Mouse (Mus musculus): ENCODE results near the gene Tmem59l. TPM values are rescaled to one million over a fixed set of nuclear protein-coding genes. Genes with fewer than 3 reads are reported as not detected.

Tmem59l gene
- polyA plus RNA-seq, 1 experiment = not detected

DNA sequence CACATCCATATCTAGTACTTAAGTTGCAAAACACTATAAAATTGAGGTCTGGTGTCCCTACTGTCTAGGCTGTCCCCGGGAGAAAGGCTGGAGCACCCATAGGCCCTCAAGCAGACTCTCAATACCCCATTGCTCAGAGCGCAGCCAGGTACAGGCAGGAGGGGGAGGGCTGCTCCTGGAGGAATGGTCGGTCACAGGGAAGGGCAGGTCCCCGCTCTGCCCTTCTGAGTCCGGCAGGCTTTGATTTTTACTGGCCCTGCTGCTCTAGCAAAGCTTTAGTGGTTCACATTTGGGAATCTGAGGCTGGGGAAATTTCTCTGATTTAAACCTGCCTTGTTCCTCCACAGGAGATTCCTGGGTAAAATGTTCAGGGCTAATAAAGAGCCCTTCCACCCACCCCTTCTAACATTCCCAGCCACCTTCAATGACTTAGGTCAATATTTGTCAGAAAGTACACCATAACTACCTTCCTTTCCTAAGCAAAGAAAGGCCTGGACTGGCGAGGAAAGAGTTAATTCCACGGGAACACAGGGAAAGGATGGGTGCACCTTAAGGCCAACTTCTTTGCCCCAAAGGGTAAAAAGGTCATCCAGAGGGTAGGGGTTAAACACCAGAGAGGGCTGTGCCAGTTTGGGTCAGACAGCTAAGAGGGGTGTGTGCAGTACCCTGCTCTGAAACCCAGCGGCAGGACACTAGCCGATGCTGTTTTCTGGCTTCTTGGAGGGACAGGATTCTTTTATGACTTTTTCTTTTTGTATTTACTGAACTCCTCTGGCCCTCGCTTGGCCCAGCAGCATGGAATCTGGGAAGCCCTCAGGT, 3.1 kb upstream of the Tmem59l start:
- no peaks in the 10 kb centered on the region; the same call in 1 of the 2 replicates for H3K4me1 ChIP-seq (ENCODE audit: control insufficient read depth, insufficient read depth, low read length)

GRCm38 (mm10) chr8:70489576-70489975, 2.4 kb upstream of the Tmem59l start:
- Histone ChIP-seq H3K4me1 (ENCODE audit: control insufficient read depth, insufficient read depth, low read length) (no peaks in the 10 kb centered on the region; the same call in 1 of the 2 replicates), H3K4me3 (ENCODE audit: insufficient read depth, low read length) (no peak overlapping the region), H3K27ac (ENCODE audit: insufficient read depth, low read depth, low read length) (no peak overlapping the region)
- TF ChIP-seq CTCF (IDR thresholded peaks at IDR 0.05; ENCODE audit: low read depth, low read length) (no peak), POLR2A (IDR thresholded peaks at IDR 0.05; ENCODE audit: borderline replicate concordance, low read depth, low read length) (no peak)

More for the DNA sequence above, 3.1 kb upstream of the Tmem59l start:
- H3K27ac ChIP-seq (ENCODE audit: insufficient read depth, low read depth, low read length) = no peak overlapping the region
- TF ChIP-seq CTCF (IDR thresholded peaks at IDR 0.05; ENCODE audit: low read depth, low read length) (no peak), POLR2A (IDR thresholded peaks at IDR 0.05; ENCODE audit: borderline replicate concordance, low read depth, low read length) (no peak)
- H3K4me3 ChIP-seq (ENCODE audit: insufficient read depth, low read length) = no peak overlapping the region

DNA sequence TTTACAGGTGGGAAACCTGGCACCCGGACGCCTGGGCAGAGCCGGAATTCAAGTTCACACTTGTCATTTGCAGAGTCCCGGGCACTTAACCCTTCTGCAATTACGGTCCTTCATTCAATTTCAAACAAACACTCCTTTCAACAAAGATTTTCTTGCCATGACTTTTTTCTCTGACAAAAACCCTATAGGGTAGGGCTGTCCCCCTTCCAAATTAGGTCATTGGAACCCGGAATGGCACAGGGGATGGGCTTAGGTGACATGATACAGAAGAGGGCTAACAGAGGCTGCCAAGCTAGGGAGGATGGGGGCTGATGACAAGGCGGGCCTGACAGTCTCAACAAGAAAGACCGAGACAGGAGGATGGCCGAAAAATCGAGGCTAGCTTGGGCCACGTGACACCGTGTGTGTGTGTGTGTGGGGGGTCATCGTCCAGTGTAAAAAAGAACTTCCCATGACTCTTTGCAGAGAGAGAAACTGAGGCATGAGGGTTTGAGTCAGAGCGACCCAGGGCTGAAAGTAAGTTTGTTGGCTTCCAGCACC, 1.8 kb upstream of the Tmem59l start:
- TF ChIP-seq POLR2A (IDR thresholded peaks at IDR 0.05; ENCODE audit: borderline replicate concordance, low read depth, low read length) = no peak
- no peak for TF ChIP-seq CTCF (IDR thresholded peaks at IDR 0.05; ENCODE audit: low read depth, low read length)
- Histone ChIP-seq H3K4me3 (ENCODE audit: insufficient read depth, low read length) (no peak overlapping the region), H3K4me1 (ENCODE audit: control insufficient read depth, insufficient read depth, low read length) (no peaks in the 10 kb centered on the region; the same call in 1 of the 2 replicates), H3K27ac (ENCODE audit: insufficient read depth, low read depth, low read length) (no peak overlapping the region)

DNA sequence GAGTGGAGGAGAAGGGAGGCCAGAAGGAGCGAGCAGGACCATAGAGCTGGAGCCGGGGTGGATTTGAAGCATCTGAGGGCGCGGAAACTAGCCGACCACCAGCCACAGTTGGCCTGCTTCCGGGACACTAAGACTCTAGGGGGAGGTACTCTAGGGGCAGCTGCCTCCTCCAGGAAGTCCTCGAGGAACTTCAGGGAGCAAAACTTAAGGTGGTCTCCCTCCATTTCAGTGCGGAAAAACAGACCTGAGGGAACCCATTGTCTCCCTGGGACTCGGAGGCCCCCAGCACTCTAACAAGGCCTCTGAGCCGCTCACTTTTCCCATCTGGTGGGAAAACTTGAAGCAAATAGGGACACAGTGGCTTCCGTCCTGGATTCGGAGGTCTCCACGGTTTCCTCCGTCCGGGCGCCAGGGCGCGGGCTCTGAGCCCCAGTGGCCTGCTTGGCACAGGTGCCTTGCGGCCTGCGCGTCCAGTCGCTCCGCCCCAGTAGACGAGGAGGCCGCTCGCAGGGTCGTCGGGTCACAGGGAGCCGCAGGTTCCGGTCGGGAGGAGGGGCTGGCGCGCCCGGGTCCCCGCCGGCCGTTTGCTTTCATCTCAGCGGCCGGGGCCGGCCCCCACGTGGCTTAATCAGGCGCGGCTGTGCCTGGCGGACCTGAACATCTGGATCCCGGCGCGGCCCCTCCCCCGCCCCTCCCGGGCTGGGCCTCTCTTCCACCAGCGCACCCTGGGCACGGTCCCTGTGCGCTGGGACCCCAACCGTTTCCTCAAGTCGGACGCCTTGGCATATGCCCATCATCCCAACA, 1.0 kb upstream of the Tmem59l start:
- Histone ChIP-seq H3K4me3 (ENCODE audit: insufficient read depth, low read length) (peak overlapping the region; percentile 29), H3K27ac (ENCODE audit: insufficient read depth, low read depth, low read length) (no peak overlapping the region), H3K4me1 (ENCODE audit: control insufficient read depth, insufficient read depth, low read length) (no peaks in the 10 kb centered on the region; the same call in 1 of the 2 replicates)
- TF ChIP-seq POLR2A (IDR thresholded peaks at IDR 0.05; ENCODE audit: borderline replicate concordance, low read depth, low read length) (no peak), CTCF (IDR thresholded peaks at IDR 0.05; ENCODE audit: low read depth, low read length) (no peak)

- Histone ChIP-seq H3K27ac (ENCODE audit: insufficient read depth, low read depth, low read length) (no peak overlapping the region), H3K4me3 (ENCODE audit: insufficient read depth, low read length) (no peak overlapping the region), H3K4me1 (ENCODE audit: control insufficient read depth, insufficient read depth, low read length) (no peaks in the 10 kb centered on the region; the same call in 1 of the 2 replicates)
- TF ChIP-seq CTCF (IDR thresholded peaks at IDR 0.05; ENCODE audit: low read depth, low read length) (no peak), POLR2A (IDR thresholded peaks at IDR 0.05; ENCODE audit: borderline replicate concordance, low read depth, low read length) (no peak)
Measured at GRCm38 (mm10) chr8:70486191-70486681, 922 bp downstream of the Tmem59l start.

DNA sequence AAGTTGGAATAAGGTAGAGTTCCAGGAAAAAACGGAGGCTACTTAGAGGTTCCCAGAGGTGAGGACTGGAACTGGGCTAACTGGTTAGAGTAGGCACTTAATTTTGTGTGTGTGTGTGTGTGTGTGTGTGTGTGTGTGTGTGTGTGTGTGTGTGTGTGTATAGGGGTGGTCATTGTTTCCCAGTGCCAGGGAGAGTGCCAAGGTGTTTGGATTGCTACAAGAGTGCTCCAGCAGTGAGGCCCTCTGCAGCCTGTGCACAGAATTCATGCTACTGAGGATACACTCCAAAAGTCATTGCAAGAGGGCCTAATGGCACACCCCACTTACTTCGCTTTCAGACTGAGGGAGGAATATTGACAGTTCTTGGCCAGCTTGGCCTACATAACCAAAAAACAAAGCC, 4.2 kb downstream of the Tmem59l start:
- no peak overlapping the region for H3K4me3 ChIP-seq (ENCODE audit: insufficient read depth, low read length)
- TF ChIP-seq CTCF (IDR thresholded peaks at IDR 0.05; ENCODE audit: low read depth, low read length) = no peak
- TF ChIP-seq POLR2A (IDR thresholded peaks at IDR 0.05; ENCODE audit: borderline replicate concordance, low read depth, low read length) = no peak
- H3K4me1 ChIP-seq (ENCODE audit: control insufficient read depth, insufficient read depth, low read length) = no peaks in the 10 kb centered on the region; the same call in 1 of the 2 replicates
- no peak overlapping the region for H3K27ac ChIP-seq (ENCODE audit: insufficient read depth, low read depth, low read length)

DNA sequence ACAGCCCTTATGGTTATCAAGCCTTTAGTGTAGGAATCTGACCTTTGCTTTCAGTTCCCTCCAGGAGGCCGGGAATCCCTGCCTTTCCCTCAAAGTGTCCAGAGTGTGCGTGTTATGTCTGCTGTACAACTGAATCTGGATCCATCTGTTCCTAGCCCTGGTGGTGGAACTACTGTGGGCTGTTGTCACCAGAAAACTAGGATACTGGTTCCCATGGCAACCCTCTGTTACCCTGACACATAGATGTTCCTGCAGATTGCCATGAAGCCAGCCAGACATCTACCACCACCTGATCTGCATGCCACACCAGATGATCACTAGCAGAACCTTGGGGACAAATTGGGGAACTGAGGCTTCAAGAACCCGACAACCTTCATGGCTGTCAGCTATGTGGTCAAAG, 5.2 kb downstream of the Tmem59l start:
- H3K27ac ChIP-seq (ENCODE audit: insufficient read depth, low read depth, low read length) = no peak overlapping the region
- TF ChIP-seq CTCF (IDR thresholded peaks at IDR 0.05; ENCODE audit: low read depth, low read length) (no peak), POLR2A (IDR thresholded peaks at IDR 0.05; ENCODE audit: borderline replicate concordance, low read depth, low read length) (no peak)
- no peaks in the 10 kb centered on the region for H3K4me1 ChIP-seq (ENCODE audit: control insufficient read depth, insufficient read depth, low read length)
- H3K4me3 ChIP-seq (ENCODE audit: insufficient read depth, low read length) = no peak overlapping the region

DNA sequence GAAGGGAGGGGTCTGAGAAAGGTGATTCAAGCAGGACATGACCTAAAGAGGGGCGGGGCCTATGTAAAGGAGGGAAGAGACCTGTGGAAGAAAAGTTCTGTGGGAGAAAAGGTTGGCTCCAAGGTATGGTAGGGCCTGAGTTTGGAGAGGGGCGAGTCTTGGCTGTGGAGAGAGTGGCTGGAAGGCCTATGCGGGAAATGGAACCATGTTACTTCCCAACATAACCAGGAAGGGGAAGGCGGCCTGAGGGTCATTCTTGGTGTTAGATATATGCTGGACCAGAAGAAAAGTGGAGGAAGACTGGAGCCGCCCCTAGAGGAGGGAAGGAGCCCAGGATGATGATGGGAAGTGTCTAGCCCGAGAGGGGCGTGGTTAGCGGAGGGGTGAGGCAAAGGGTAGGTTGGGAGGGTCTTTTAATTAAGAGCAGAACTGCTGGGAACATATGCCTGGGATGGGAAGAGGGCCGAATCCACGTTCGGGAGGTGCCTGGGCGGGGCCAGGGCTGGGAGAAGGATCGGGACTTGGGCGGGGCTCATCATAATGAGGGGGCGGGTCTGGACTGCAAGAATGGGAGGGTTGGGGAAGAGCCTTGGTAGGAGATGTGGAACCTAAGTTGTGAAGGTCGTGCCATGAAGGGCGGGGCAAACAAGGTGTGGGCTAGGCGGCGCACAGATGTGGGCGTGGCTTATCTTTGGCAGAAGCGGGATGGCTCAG, 9.7 kb downstream of the Tmem59l start:
- peaks cover 6% of the 10 kb centered on the region; the same call in 1 of the 2 replicates for H3K4me1 ChIP-seq (ENCODE audit: control insufficient read depth, insufficient read depth, low read length)
- no peak for TF ChIP-seq CTCF (IDR thresholded peaks at IDR 0.05; ENCODE audit: low read depth, low read length)
- peak overlapping the region; percentile 98 for H3K4me3 ChIP-seq (ENCODE audit: insufficient read depth, low read length)
- no peak overlapping the region for H3K27ac ChIP-seq (ENCODE audit: insufficient read depth, low read depth, low read length)

All from bone marrow macrophage, adult 2 months (primary cell).